In the genomic region with DNA sequence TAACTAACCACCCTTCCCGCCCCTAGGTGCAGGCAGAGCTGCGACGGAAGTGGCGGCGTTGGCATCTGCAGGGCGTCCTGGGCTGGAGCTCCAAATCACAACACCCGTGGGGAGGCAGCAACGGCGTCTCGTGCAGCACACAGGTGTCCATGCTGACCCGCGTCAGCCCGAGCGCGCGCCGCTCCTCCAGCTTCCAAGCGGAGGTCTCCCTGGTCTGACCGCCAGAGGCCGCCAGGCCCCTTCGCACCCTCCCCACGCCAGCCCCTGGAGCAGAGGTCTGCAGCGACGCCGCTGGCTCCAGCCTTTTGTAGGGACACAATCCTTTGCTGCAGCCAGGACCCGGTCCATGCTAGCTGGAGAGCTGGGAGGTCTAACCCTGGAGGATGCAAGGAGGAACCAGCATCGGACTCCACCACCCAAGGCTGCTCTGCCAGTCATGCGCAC, we compare ENCODE assay signal across 8 mouse cellular contexts. TPM values are rescaled to one million over a fixed set of nuclear protein-coding genes. Genes with fewer than 3 reads are reported as not detected.
DNase-seq lines count a peak whose midpoint lies in the region; ATAC-seq lines count a peak whose summit lies in the region.

No protein-coding gene starts in this region.

- H3K4me3 ChIP-seq in intestine, embryonic 15.5 days (replicated peaks), result peak overlapping the region; percentile 12
- H3K4me3 ChIP-seq in liver, embryonic 16.5 days (ENCODE audit: low read depth, low read length), result peak overlapping the region; percentile 29
- peak overlapping the region; percentile 3; the same call in 1 of the 2 replicates for H3K4me3 ChIP-seq in neural tube, embryonic 11.5 days (ENCODE audit: low read depth, low read length)

- peaks cover 27% of the 10 kb centered on the region; the same call in 1 of the 2 replicates for H3K27me3 ChIP-seq in intestine, embryonic 15.5 days (replicated peaks)
- H3K27me3 ChIP-seq in liver, embryonic 16.5 days (ENCODE audit: control insufficient read depth, insufficient read depth, low read depth, low read length), result peaks cover 30% of the 10 kb centered on the region
- peaks cover 10% of the 10 kb centered on the region for H3K27me3 ChIP-seq in neural tube, embryonic 11.5 days (ENCODE audit: control insufficient read depth, insufficient read depth, low read length)

- peak overlapping the region; percentile 31; the same call in 1 of the 2 replicates for H3K9ac ChIP-seq in intestine, embryonic 15.5 days
- no peak overlapping the region for H3K9ac ChIP-seq in liver, embryonic 16.5 days (ENCODE audit: low read depth, low read length)
- peak overlapping the region; percentile 41 for H3K9ac ChIP-seq in neural tube, embryonic 11.5 days (ENCODE audit: low read length)

- H3K4me1 ChIP-seq in intestine, embryonic 15.5 days (replicated peaks), result peaks cover 32% of the 10 kb centered on the region
- H3K4me1 ChIP-seq in liver, embryonic 16.5 days (ENCODE audit: control insufficient read depth, low read depth, low read length), result peaks cover 5% of the 10 kb centered on the region
- H3K4me1 ChIP-seq in neural tube, embryonic 11.5 days (ENCODE audit: control insufficient read depth, insufficient read depth, low read length), result peaks cover 14% of the 10 kb centered on the region

- no peaks in the 10 kb centered on the region for H3K9me3 ChIP-seq in intestine, embryonic 15.5 days
- no peaks in the 10 kb centered on the region for H3K9me3 ChIP-seq in liver, embryonic 16.5 days (replicated peaks; ENCODE audit: control insufficient read depth, low read length)
- H3K9me3 ChIP-seq in neural tube, embryonic 11.5 days (ENCODE audit: control insufficient read depth, low read length), result no peaks in the 10 kb centered on the region

- ATAC-seq in intestine, embryonic 15.5 days, result peak; percentile 64
- 0 out of 2 replicates have a peak, but pooled peaks have one; percentile 25 for ATAC-seq in liver, embryonic 16.5 days (ENCODE audit: low read depth)
- peak; percentile 69 for ATAC-seq in neural tube, embryonic 11.5 days (ENCODE audit: insufficient read depth, low FRiP score, low TSS enrichment)

- H3K36me3 ChIP-seq in intestine, embryonic 15.5 days, result no peaks in the 10 kb centered on the region
- no peaks in the 10 kb centered on the region for H3K36me3 ChIP-seq in liver, embryonic 16.5 days (ENCODE audit: control insufficient read depth, insufficient read depth)
- H3K36me3 ChIP-seq in neural tube, embryonic 11.5 days (ENCODE audit: control insufficient read depth, insufficient read depth, low read length), result no peaks in the 10 kb centered on the region

- WGBS in intestine, embryonic 15.5 days, result 1% methylated on average over 28 of the region's 28 CpGs
- WGBS in liver, embryonic 16.5 days (ENCODE audit: insufficient replicate concordance), result under 1% methylated on average over 28 of the region's 28 CpGs
- WGBS in neural tube, embryonic 11.5 days, result under 1% methylated on average over 28 of the region's 28 CpGs

- H3K4me2 ChIP-seq in intestine, embryonic 15.5 days (replicated peaks), result peak overlapping the region; percentile 64
- peak overlapping the region; percentile 51 for H3K4me2 ChIP-seq in liver, embryonic 16.5 days (ENCODE audit: low read depth, low read length)
- H3K4me2 ChIP-seq in neural tube, embryonic 11.5 days (ENCODE audit: low read depth), result peak overlapping the region; percentile 35

- DNase-seq in cerebellum, postnatal 25 days, result peak; percentile 27 to 54
- no peak for DNase-seq in cerebellum, adult 9-10 months
- peak; percentile 86 for DNase-seq in embryo, embryonic 10.5 days (ENCODE audit: low spot score)
- peak; percentile 96 for DNase-seq in heart, adult 11 months
- peak; percentile 82 for DNase-seq in neural tube, embryonic 11.5 days (ENCODE audit: low spot score)
- peak; percentile 75 for DNase-seq in testis, postnatal 14 days (ENCODE audit: low spot score)

- no peak overlapping the region for H3K27ac ChIP-seq in intestine, embryonic 15.5 days
- H3K27ac ChIP-seq in liver, embryonic 16.5 days (ENCODE audit: low read length), result no peak overlapping the region
- H3K27ac ChIP-seq in neural tube, embryonic 11.5 days (ENCODE audit: low read depth, low read length), result no peak overlapping the region

RNA-seq across cellular contexts. Expression of gene Vipr1, which starts 26.9 kb away (rescaled TPM):
- 6.1 and 7.0 TPM in 2 replicates for polyA plus RNA-seq in intestine, embryonic 15.5 days (2015; fragmentation: Nextera tagmentation; extraction: Ambion mirVana)
- polyA plus RNA-seq in liver, embryonic 16.5 days (2015; fragmentation: Nextera tagmentation; extraction: Ambion mirVana), result 0.35 and 0.58 TPM in 2 replicates
- polyA plus RNA-seq in neural tube, embryonic 11.5 days (2014; fragmentation: Nextera tagmentation; extraction: Ambion mirVana), result 0.45 and 0.57 TPM in 2 replicates

RNA-seq across cellular contexts. Expression of gene Lyzl4, which starts 27.5 kb away (rescaled TPM):
- polyA plus RNA-seq in intestine, embryonic 15.5 days (2015; fragmentation: Nextera tagmentation; extraction: Ambion mirVana), result not detected in 2 replicates
- polyA plus RNA-seq in liver, embryonic 16.5 days (2015; fragmentation: Nextera tagmentation; extraction: Ambion mirVana), result 0.09 and 0.18 TPM in 2 replicates
- polyA plus RNA-seq in neural tube, embryonic 11.5 days (2014; fragmentation: Nextera tagmentation; extraction: Ambion mirVana), result not detected in 2 replicates

RNA-seq across cellular contexts. Expression of gene Sec22c, which starts 35.9 kb away (rescaled TPM):
- 14.5 and 14.7 TPM in 2 replicates for polyA plus RNA-seq in intestine, embryonic 15.5 days (2015; fragmentation: Nextera tagmentation; extraction: Ambion mirVana)
- 2.8 and 3.0 TPM in 2 replicates for polyA plus RNA-seq in liver, embryonic 16.5 days (2015; fragmentation: Nextera tagmentation; extraction: Ambion mirVana)
- 14.2 and 17.4 TPM in 2 replicates for polyA plus RNA-seq in neural tube, embryonic 11.5 days (2014; fragmentation: Nextera tagmentation; extraction: Ambion mirVana)

RNA-seq across cellular contexts. Expression of gene Ss18l2, which starts 40.8 kb away (rescaled TPM):
- polyA plus RNA-seq in intestine, embryonic 15.5 days (2015; fragmentation: Nextera tagmentation; extraction: Ambion mirVana), result 141 and 147 TPM in 2 replicates
- polyA plus RNA-seq in liver, embryonic 16.5 days (2015; fragmentation: Nextera tagmentation; extraction: Ambion mirVana), result 54.9 and 55.5 TPM in 2 replicates
- 134 and 135 TPM in 2 replicates for polyA plus RNA-seq in neural tube, embryonic 11.5 days (2014; fragmentation: Nextera tagmentation; extraction: Ambion mirVana)

RNA-seq across cellular contexts. Expression of gene Nktr, which starts 49.6 kb away (rescaled TPM):
- 57.9 and 62.6 TPM in 2 replicates for polyA plus RNA-seq in intestine, embryonic 15.5 days (2015; fragmentation: Nextera tagmentation; extraction: Ambion mirVana)
- polyA plus RNA-seq in liver, embryonic 16.5 days (2015; fragmentation: Nextera tagmentation; extraction: Ambion mirVana), result 24.9 and 25.2 TPM in 2 replicates
- polyA plus RNA-seq in neural tube, embryonic 11.5 days (2014; fragmentation: Nextera tagmentation; extraction: Ambion mirVana), result 56.9 and 61.7 TPM in 2 replicates
